Mouse (Mus musculus) MEL (cell line): ENCODE measurements at regions not wholly inside any gene's neighbourhood (a gene's known extent, or its start where the extent isn't known, plus 50 kb on each side); places are given as distances from the start of the nearest gene placed in this dataset.

ENCODE experiments used
- CTCF ChIP-seq, 3 experiments: IDR thresholded peaks in 2 of 3; conservative IDR thresholded peaks in 1 of 3; 2 replicates each; pipeline ENCODE4 v1.5.1; 2011 to 2012; ENCODE audit warnings: low read length in 3 of 3, low read depth in 2 of 3, mild to moderate bottlenecking in 2 of 3, improper control_type of control experiment in 1 of 3, inconsistent platforms in 1 of 3, mixed read lengths in 1 of 3, moderate library complexity in 1 of 3; ENCODE audit not compliant: control insufficient read depth in 1 of 3, insufficient read depth in 1 of 3, poor library complexity in 1 of 3, severe bottlenecking in 1 of 3
- TBP ChIP-seq: IDR thresholded peaks from 2 replicates; pipeline ENCODE4 v1.8.0; 2011; ENCODE audit warnings: low read depth, low read length, improper control_type of control experiment

- no peak for TF ChIP-seq TBP
- TF ChIP-seq CTCF (IDR thresholded peaks at IDR 0.05 in 2 of 3, conservative IDR thresholded peaks at IDR 0.05 in 1 of 3; ENCODE audit: control insufficient read depth in 1 of 3, insufficient read depth in 1 of 3, low read depth in 2 of 3, low read length in 3 of 3, poor library complexity in 1 of 3, severe bottlenecking in 1 of 3) = no peak
Measured at GRCm38 (mm10) chr3:149042527-149042926, 52.2 kb upstream of the Adgrl2 start.
